8 mouse cellular contexts compared by ENCODE assay signal in genomic region chr13:83607883-83608581, GRCm38 (mm10).
A peak's percentile ranks its signal among the peaks of the same experiment; 100 is the strongest.
DNase-seq lines count a peak whose midpoint lies in the region; ATAC-seq and TF ChIP-seq lines count a peak whose summit lies in the region.

No protein-coding gene starts in this region.

- no peak for TF ChIP-seq POLR2A in limb, embryonic 14.5 days (IDR thresholded peaks at IDR 0.05; ENCODE audit: borderline replicate concordance, extremely low read depth, insufficient read depth, insufficient read length)

- DNase-seq in forebrain, embryonic 11.5 days (ENCODE audit: low spot score) = no peak
- no peak for DNase-seq in forebrain, embryonic 10.5 days (ENCODE audit: extremely low spot score, low spot score)
- DNase-seq in right cerebral cortex, postnatal 4 days = peak; percentile 37
- no peak for DNase-seq in right cerebral cortex, postnatal 25 days
- peak; percentile 88 for DNase-seq in limb, embryonic 14.5 days (ENCODE audit: low spot score)
- DNase-seq in stomach, postnatal 0 days (ENCODE audit: low spot score) = peak; percentile 63
- no peak for DNase-seq in layer of hippocampus, postnatal 10 days (ENCODE audit: low spot score in 2 of 2)
- DNase-seq in cerebellum, postnatal 36 days = no peak

- no peak for TF ChIP-seq CTCF in stomach, postnatal 0 days (IDR thresholded peaks at IDR 0.05; ENCODE audit: low read depth)

- no peaks in the 10 kb centered on the region for H3K27me3 ChIP-seq in forebrain, embryonic 11.5 days (ENCODE audit: control insufficient read depth, insufficient read depth, low read length)
- H3K27me3 ChIP-seq in forebrain, embryonic 10.5 days (ENCODE audit: poor library complexity, severe bottlenecking) = no peaks in the 10 kb centered on the region
- no peaks in the 10 kb centered on the region for H3K27me3 ChIP-seq in limb, embryonic 14.5 days (ENCODE audit: control insufficient read depth, insufficient read depth, low read length)
- H3K27me3 ChIP-seq in stomach, postnatal 0 days (ENCODE audit: control insufficient read depth, insufficient read depth, low read length) = no peaks in the 10 kb centered on the region

- H3K36me3 ChIP-seq in forebrain, embryonic 11.5 days (ENCODE audit: control insufficient read depth, insufficient read depth, low read length) = no peaks in the 10 kb centered on the region
- no peaks in the 10 kb centered on the region for H3K36me3 ChIP-seq in forebrain, embryonic 10.5 days (replicated peaks)
- H3K36me3 ChIP-seq in limb, embryonic 14.5 days (ENCODE audit: control insufficient read depth, insufficient read depth, low read length) = no peaks in the 10 kb centered on the region
- no peaks in the 10 kb centered on the region for H3K36me3 ChIP-seq in stomach, postnatal 0 days (ENCODE audit: control insufficient read depth, insufficient read depth, low read length)

- no peaks in the 10 kb centered on the region for H3K9me3 ChIP-seq in forebrain, embryonic 11.5 days (ENCODE audit: control insufficient read depth, low read length)
- H3K9me3 ChIP-seq in forebrain, embryonic 10.5 days = no peaks in the 10 kb centered on the region
- no peaks in the 10 kb centered on the region for H3K9me3 ChIP-seq in limb, embryonic 14.5 days (ENCODE audit: control insufficient read depth, low read length)
- no peaks in the 10 kb centered on the region for H3K9me3 ChIP-seq in stomach, postnatal 0 days (ENCODE audit: control insufficient read depth, low read length)

- H3K9ac ChIP-seq in forebrain, embryonic 11.5 days (ENCODE audit: low read length) = no peak overlapping the region
- no peak overlapping the region for H3K9ac ChIP-seq in limb, embryonic 14.5 days (ENCODE audit: low read depth, low read length, severe bottlenecking)
- no peak overlapping the region for H3K9ac ChIP-seq in stomach, postnatal 0 days (ENCODE audit: low read length)

- 59% methylated on average over 4 of the region's 4 CpGs for WGBS in forebrain, embryonic 11.5 days
- WGBS in forebrain, embryonic 10.5 days = 71% methylated on average over 4 of the region's 4 CpGs
- WGBS in limb, embryonic 14.5 days = 7% methylated on average over 4 of the region's 4 CpGs
- 7% methylated on average over 4 of the region's 4 CpGs for WGBS in stomach, postnatal 0 days

- H3K4me1 ChIP-seq in forebrain, embryonic 11.5 days (replicated peaks; ENCODE audit: control insufficient read depth, insufficient read depth, low read length) = peaks cover 6% of the 10 kb centered on the region
- peaks cover 42% of the 10 kb centered on the region for H3K4me1 ChIP-seq in forebrain, embryonic 10.5 days
- H3K4me1 ChIP-seq in limb, embryonic 14.5 days (ENCODE audit: control insufficient read depth, insufficient read depth, low read length) = peaks cover 42% of the 10 kb centered on the region
- H3K4me1 ChIP-seq in stomach, postnatal 0 days (replicated peaks; ENCODE audit: control insufficient read depth, insufficient read depth) = no peaks in the 10 kb centered on the region; the same call in 1 of the 2 replicates

- no peak overlapping the region for H3K4me3 ChIP-seq in forebrain, embryonic 11.5 days (ENCODE audit: low read depth, low read length)
- no peak overlapping the region for H3K4me3 ChIP-seq in forebrain, embryonic 10.5 days
- H3K4me3 ChIP-seq in limb, embryonic 14.5 days (replicated peaks; ENCODE audit: low read length) = no peak overlapping the region
- H3K4me3 ChIP-seq in stomach, postnatal 0 days (ENCODE audit: low read depth, low read length) = no peak overlapping the region

- H3K27ac ChIP-seq in forebrain, embryonic 11.5 days (ENCODE audit: low read depth, low read length) = no peak overlapping the region
- no peak overlapping the region for H3K27ac ChIP-seq in forebrain, embryonic 10.5 days
- no peak overlapping the region for H3K27ac ChIP-seq in limb, embryonic 14.5 days (replicated peaks; ENCODE audit: low read depth, low read length)
- H3K27ac ChIP-seq in stomach, postnatal 0 days (replicated peaks) = no peak overlapping the region

- TF ChIP-seq EP300 in stomach, postnatal 0 days (optimal IDR thresholded peaks at IDR 0.05) = no peak

- peak; percentile 47; the same call in 1 of the 2 replicates for ATAC-seq in forebrain, embryonic 11.5 days (replicated peaks; ENCODE audit: low FRiP score)
- ATAC-seq in limb, embryonic 14.5 days (ENCODE audit: low FRiP score, low read depth) = peak; percentile 32
- ATAC-seq in stomach, postnatal 0 days (ENCODE audit: low FRiP score, low TSS enrichment) = peak; percentile 86

- H3K4me2 ChIP-seq in forebrain, embryonic 11.5 days (ENCODE audit: low read depth, low read length, severe bottlenecking) = no peak overlapping the region
- no peak overlapping the region for H3K4me2 ChIP-seq in limb, embryonic 14.5 days (replicated peaks; ENCODE audit: low read depth, low read length, severe bottlenecking)
- no peak overlapping the region for H3K4me2 ChIP-seq in stomach, postnatal 0 days (replicated peaks; ENCODE audit: low read depth)

Comparison
In these comparisons a context has a peak if more than half of its experiments do, and no peak if none do; other contexts are left out.
1. DNase-seq: peak in right cerebral cortex, postnatal 4 days (single experiment), limb, embryonic 14.5 days (single experiment) and stomach, postnatal 0 days (single experiment); none in forebrain, embryonic 11.5 days (single experiment), forebrain, embryonic 10.5 days (single experiment), right cerebral cortex, postnatal 25 days (single experiment), layer of hippocampus, postnatal 10 days (0 of 2) and cerebellum, postnatal 36 days (0 of 2).
2. ATAC-seq: peak in every context shown above with its lines; median percentile 86 in stomach, postnatal 0 days; 47 in forebrain, embryonic 11.5 days; 32 in limb, embryonic 14.5 days.